Mouse (Mus musculus) ES-E14 (cell line): Measurements from ENCODE around the gene Asgr1.

Source experiments
- CHD2 ChIP-seq: IDR thresholded peaks from 2 replicates; pipeline ENCODE4 v1.6.1; 2014; ENCODE audit warnings: mild to moderate bottlenecking, low read depth, low read length, inconsistent platforms
- HCFC1 ChIP-seq: IDR thresholded peaks from 2 replicates; pipeline ENCODE4 v1.6.1; 2012; ENCODE audit warnings: low read length, inconsistent platforms, borderline replicate concordance; ENCODE audit not compliant: insufficient read depth
- MAFK ChIP-seq: IDR thresholded peaks from 2 replicates; pipeline ENCODE4 v1.6.1; 2014; ENCODE audit warnings: mild to moderate bottlenecking, low read depth, low read length, inconsistent platforms; ENCODE audit not compliant: insufficient read depth
- ZC3H11A ChIP-seq: IDR thresholded peaks from 2 replicates; pipeline ENCODE4 v1.6.1; 2012; ENCODE audit warnings: low read depth, mild to moderate bottlenecking, inconsistent platforms, low read length, borderline replicate concordance
- ZNF384 ChIP-seq: IDR thresholded peaks from 2 replicates; pipeline ENCODE4 v1.6.1; 2012; ENCODE audit warnings: low read depth, low read length, inconsistent platforms

DNA sequence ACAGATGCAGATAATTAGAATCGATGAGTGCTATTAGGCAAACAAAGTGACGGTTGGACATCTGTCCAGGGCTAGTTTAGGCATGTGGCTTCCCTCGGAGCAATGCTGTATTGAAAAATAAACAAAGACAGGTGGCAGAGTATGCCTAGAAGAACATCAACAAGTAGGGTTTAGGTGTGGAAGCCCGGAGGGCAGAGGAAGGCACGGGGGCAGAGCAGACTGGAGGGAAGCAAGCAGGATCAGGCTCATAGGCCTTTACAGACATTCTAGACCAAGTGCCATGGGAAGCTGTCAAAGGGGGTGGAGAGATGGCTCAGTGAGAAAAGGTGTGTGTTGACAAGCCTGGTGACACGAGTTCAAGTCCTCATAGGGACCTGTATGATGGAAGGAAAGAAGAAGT lies 4.5 kb upstream of the Asgr1 start:
- TF ChIP-seq ZC3H11A (no peak), HCFC1 (no peak), MAFK (no peak), ZNF384 (no peak), CHD2 (no peak)
